Mouse (Mus musculus): ENCODE data around the gene Gpr61. TPM values are rescaled to one million over a fixed set of nuclear protein-coding genes. Genes with fewer than 3 reads are reported as not detected.

Gene Gpr61
- polyA plus RNA-seq, 1 experiment from 2014 or later = not detected

DNA sequence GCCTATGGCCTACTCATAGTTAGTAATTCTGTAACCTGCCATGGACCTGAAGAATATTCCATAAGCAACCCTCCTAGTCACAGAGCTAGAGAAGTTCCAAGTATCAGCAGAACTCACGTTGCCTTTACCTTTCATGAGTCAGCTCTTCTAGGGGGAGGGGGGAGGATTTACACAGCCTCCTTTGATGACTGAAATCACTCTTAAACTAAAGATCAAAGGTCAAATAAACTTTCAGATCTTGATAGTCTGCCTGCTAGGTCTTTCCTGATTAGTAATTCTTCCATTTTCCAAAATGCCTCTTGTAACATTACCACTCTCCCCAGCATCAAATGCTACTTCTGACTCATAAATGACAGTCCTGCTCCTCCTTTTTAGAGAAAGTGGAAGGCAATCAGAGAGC is 30.6 kb downstream of the Gpr61 start:
- 47% methylated on average over 1 of the region's 1 CpGs for WGBS
- Histone ChIP-seq H3K9ac (ENCODE audit: low read depth, low read length) (no peak overlapping the region), H3K4me1 (replicated peaks; ENCODE audit: insufficient read depth, low read length) (peaks cover 4% of the 10 kb centered on the region; the same call in 1 of the 2 replicates), H3K4me3 (replicated peaks; ENCODE audit: low read depth, low read length) (no peak overlapping the region), H3K27me3 (ENCODE audit: insufficient read depth, low read length) (no peaks in the 10 kb centered on the region), H3K36me3 (ENCODE audit: insufficient read depth, low read length) (peaks cover 22% of the 10 kb centered on the region), H3K27ac (no peak overlapping the region), H3K4me2 (ENCODE audit: low read length) (no peak overlapping the region), H3K9me3 (replicated peaks; ENCODE audit: low read length) (no peaks in the 10 kb centered on the region)
- no peak for TF ChIP-seq CTCF (IDR thresholded peaks at IDR 0.05; ENCODE audit: low read depth)
- ATAC-seq (replicated peaks; ENCODE audit: low FRiP score, low read depth) (no peak), DNase-seq (ENCODE audit: low spot score) (no peak)

DNA sequence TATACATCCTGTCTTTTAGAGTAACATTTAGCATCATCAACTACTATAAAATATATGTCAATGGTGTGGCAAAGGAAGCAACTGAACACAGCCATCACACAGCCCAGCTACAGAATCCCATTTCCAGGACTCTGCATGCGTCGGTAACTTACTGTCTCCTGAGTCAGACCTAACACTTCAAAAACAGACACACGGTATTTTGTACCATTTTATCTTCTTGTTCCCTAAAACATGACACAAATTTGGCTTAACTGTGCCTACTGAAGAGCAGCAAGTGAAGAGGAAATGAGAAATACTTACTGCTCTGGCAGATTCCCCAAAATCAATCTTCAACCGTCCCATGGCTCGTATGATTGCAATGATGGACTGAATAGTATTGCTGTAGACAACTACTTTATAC is 31.4 kb downstream of the Gpr61 start:
- no peak overlapping the region for H3K27ac ChIP-seq
- no peaks in the 10 kb centered on the region for H3K27me3 ChIP-seq (ENCODE audit: insufficient read depth, low read length)
- 89% methylated on average over 5 of the region's 5 CpGs for WGBS
- H3K4me2 ChIP-seq (ENCODE audit: low read length) = no peak overlapping the region
- no peak for DNase-seq (ENCODE audit: low spot score)
- H3K4me1 ChIP-seq (replicated peaks; ENCODE audit: insufficient read depth, low read length) = 0 out of 2 replicates have a peak, but pooled peaks cover under 1% of the 10 kb centered on the region
- no peak for ATAC-seq (replicated peaks; ENCODE audit: low FRiP score, low read depth)
- no peak overlapping the region for H3K9ac ChIP-seq (ENCODE audit: low read depth, low read length)
- no peak overlapping the region for H3K4me3 ChIP-seq (replicated peaks; ENCODE audit: low read depth, low read length)
- H3K36me3 ChIP-seq (ENCODE audit: insufficient read depth, low read length) = peaks cover 28% of the 10 kb centered on the region
- no peaks in the 10 kb centered on the region for H3K9me3 ChIP-seq (replicated peaks; ENCODE audit: low read length)
- no peak for TF ChIP-seq CTCF (IDR thresholded peaks at IDR 0.05; ENCODE audit: low read depth)

DNA sequence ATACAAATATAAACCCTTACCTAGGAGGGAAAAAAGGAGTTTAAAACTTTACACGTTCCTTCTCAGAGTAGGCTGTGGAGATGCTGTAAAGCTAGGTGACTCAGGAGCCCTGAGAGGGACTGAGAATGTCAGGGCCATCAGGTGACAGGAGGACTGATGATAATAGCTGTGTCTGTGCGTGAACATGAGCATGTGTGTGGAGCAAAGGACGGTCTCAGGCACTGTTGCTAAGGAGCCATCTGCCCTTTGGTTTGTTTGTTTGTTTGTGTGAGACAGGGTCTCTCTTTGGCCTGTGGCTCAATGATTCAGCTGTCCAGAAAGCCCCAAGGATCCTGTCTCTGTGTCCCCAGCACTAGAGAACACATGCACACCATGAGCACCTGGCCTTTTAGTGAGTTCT is 33.6 kb downstream of the Gpr61 start:
- Histone ChIP-seq H3K4me1 (replicated peaks; ENCODE audit: insufficient read depth, low read length) (no peaks in the 10 kb centered on the region), H3K4me2 (ENCODE audit: low read length) (no peak overlapping the region), H3K9me3 (replicated peaks; ENCODE audit: low read length) (no peaks in the 10 kb centered on the region), H3K9ac (ENCODE audit: low read depth, low read length) (no peak overlapping the region), H3K36me3 (ENCODE audit: insufficient read depth, low read length) (peaks cover 33% of the 10 kb centered on the region), H3K27ac (no peak overlapping the region), H3K4me3 (replicated peaks; ENCODE audit: low read depth, low read length) (no peak overlapping the region), H3K27me3 (ENCODE audit: insufficient read depth, low read length) (no peaks in the 10 kb centered on the region)
- no peak for TF ChIP-seq CTCF (IDR thresholded peaks at IDR 0.05; ENCODE audit: low read depth)
- ATAC-seq (replicated peaks; ENCODE audit: low FRiP score, low read depth) = no peak
- DNase-seq (ENCODE audit: low spot score) = no peak
- 83% methylated on average over 3 of the region's 3 CpGs for WGBS

DNA sequence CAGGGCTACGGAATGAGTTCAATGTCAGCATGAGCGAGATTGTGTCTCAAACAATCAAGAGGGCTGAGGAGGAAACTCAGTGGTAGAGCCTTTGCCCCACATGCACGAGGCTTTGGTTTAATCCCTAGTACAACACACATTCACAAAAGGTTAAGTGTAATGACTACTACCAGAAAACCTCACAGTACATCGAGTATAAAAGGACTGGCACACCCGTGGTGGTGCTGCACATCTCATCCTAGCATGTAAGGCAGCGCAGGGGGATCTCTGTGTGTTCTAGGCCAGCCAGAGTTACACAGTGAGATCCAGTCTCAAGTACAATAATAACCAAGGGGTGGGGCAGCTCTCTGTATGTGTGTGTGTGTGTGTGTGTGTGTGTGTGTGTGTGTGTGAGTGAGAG is 37.2 kb downstream of the Gpr61 start:
- DNase-seq (ENCODE audit: low spot score) (no peak), ATAC-seq (replicated peaks; ENCODE audit: low FRiP score, low read depth) (no peak)
- Histone ChIP-seq H3K27ac (no peak overlapping the region), H3K9ac (ENCODE audit: low read depth, low read length) (no peak overlapping the region), H3K9me3 (replicated peaks; ENCODE audit: low read length) (no peaks in the 10 kb centered on the region), H3K4me3 (replicated peaks; ENCODE audit: low read depth, low read length) (no peak overlapping the region), H3K4me2 (ENCODE audit: low read length) (no peak overlapping the region), H3K27me3 (ENCODE audit: insufficient read depth, low read length) (no peaks in the 10 kb centered on the region), H3K4me1 (replicated peaks; ENCODE audit: insufficient read depth, low read length) (no peaks in the 10 kb centered on the region), H3K36me3 (ENCODE audit: insufficient read depth, low read length) (peaks cover 29% of the 10 kb centered on the region)
- no peak for TF ChIP-seq CTCF (IDR thresholded peaks at IDR 0.05; ENCODE audit: low read depth)
- WGBS = 97% methylated on average over 6 of the region's 6 CpGs

DNA sequence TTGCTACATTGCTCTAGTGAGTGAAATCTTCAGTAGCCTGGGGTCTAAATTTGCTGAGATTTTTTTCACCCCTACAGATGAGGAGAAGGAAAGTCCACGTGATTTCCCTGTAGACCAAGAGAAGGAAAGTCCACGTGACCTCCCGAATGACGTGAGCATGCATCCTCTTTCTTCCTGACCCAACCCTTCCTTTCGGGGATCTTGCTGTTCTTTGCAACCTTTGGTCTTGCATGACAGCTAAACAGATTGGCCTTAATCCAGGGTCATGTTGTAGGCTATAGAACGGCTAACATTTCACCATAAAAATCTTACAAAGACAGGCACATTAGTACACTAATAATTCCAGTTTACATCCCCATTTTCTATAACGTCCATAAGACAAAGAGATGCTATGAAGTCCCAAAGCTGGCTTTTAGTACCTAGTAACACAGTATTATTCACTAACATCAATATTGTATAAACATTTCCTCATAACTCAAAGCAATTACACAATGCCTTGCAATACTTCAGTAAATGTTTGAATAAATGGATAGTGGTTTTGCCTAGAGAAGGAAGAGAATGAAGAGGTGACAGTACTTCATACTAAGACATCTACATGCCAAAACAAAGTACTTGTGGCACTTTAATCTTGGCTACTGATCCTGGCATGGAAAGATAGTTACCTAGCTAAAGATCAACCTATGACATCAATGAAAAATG is 40.9 kb downstream of the Gpr61 start:
- Histone ChIP-seq H3K4me3 (replicated peaks; ENCODE audit: low read depth, low read length) (no peak overlapping the region), H3K27me3 (ENCODE audit: insufficient read depth, low read length) (no peaks in the 10 kb centered on the region), H3K4me2 (ENCODE audit: low read length) (no peak overlapping the region), H3K9ac (ENCODE audit: low read depth, low read length) (no peak overlapping the region), H3K4me1 (replicated peaks; ENCODE audit: insufficient read depth, low read length) (no peaks in the 10 kb centered on the region), H3K27ac (no peak overlapping the region), H3K9me3 (replicated peaks; ENCODE audit: low read length) (no peaks in the 10 kb centered on the region), H3K36me3 (ENCODE audit: insufficient read depth, low read length) (peaks cover 38% of the 10 kb centered on the region)
- DNase-seq (ENCODE audit: low spot score) (no peak), ATAC-seq (replicated peaks; ENCODE audit: low FRiP score, low read depth) (no peak)
- TF ChIP-seq CTCF (IDR thresholded peaks at IDR 0.05; ENCODE audit: low read depth) = no peak
- WGBS = 81% methylated on average over 7 of the region's 7 CpGs

DNA sequence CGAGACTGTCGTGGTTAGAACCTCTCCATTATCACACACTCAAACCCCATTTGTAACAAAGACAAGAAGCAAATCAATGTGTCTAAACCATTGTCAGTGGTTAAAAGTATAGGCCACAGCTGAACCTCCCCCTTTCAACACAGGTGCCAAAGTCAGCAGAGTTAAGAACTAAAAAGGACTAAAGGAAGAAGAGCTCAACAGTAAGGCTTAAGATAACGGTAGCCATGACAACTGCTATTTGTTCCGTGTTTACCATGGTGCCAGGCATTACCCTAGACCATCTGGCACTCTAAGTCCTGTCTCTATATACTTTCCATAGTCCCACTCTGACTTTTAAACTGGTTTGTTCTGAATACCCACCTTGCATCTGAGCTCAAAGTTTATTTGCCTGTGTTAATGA is 42.0 kb downstream of the Gpr61 start:
- H3K4me1 ChIP-seq (replicated peaks; ENCODE audit: insufficient read depth, low read length) = no peaks in the 10 kb centered on the region
- ATAC-seq (replicated peaks; ENCODE audit: low FRiP score, low read depth) (no peak), DNase-seq (ENCODE audit: low spot score) (no peak)
- no peak for TF ChIP-seq CTCF (IDR thresholded peaks at IDR 0.05; ENCODE audit: low read depth)
- H3K9me3 ChIP-seq (replicated peaks; ENCODE audit: low read length) = no peaks in the 10 kb centered on the region
- no peak overlapping the region for H3K4me2 ChIP-seq (ENCODE audit: low read length)
- no peak overlapping the region for H3K27ac ChIP-seq
- 85% methylated on average over 4 of the region's 4 CpGs for WGBS
- H3K36me3 ChIP-seq (ENCODE audit: insufficient read depth, low read length) = peaks cover 45% of the 10 kb centered on the region
- H3K4me3 ChIP-seq (replicated peaks; ENCODE audit: low read depth, low read length) = no peak overlapping the region
- H3K9ac ChIP-seq (ENCODE audit: low read depth, low read length) = no peak overlapping the region
- H3K27me3 ChIP-seq (ENCODE audit: insufficient read depth, low read length) = no peaks in the 10 kb centered on the region

DNA sequence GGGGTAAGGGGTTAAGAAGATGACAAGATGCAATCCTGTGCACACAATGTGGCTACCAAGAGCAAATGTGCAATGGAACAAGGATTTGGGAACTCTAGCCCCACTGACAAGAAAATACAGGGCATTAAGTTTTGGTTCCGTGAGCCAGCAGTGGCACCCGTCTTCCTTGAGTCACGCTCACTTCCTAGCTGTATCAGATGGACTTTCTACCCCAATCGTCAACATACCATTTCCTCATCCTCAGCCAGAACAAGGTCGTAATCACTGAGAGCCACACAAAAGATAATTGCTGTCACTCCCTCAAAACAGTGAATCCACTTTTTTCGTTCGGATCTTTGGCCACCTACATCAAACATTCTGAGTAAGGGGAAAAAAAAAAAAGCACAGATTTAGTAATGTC is 42.4 kb downstream of the Gpr61 start:
- H3K4me3 ChIP-seq (replicated peaks; ENCODE audit: low read depth, low read length) = no peak overlapping the region
- no peaks in the 10 kb centered on the region for H3K9me3 ChIP-seq (replicated peaks; ENCODE audit: low read length)
- ATAC-seq (replicated peaks; ENCODE audit: low FRiP score, low read depth) (no peak), DNase-seq (ENCODE audit: low spot score) (no peak)
- no peak overlapping the region for H3K27ac ChIP-seq
- peaks cover 44% of the 10 kb centered on the region for H3K36me3 ChIP-seq (ENCODE audit: insufficient read depth, low read length)
- no peak overlapping the region for H3K9ac ChIP-seq (ENCODE audit: low read depth, low read length)
- no peak overlapping the region for H3K4me2 ChIP-seq (ENCODE audit: low read length)
- 77% methylated on average over 7 of the region's 7 CpGs for WGBS
- H3K27me3 ChIP-seq (ENCODE audit: insufficient read depth, low read length) = no peaks in the 10 kb centered on the region
- no peak for TF ChIP-seq CTCF (IDR thresholded peaks at IDR 0.05; ENCODE audit: low read depth)
- no peaks in the 10 kb centered on the region for H3K4me1 ChIP-seq (replicated peaks; ENCODE audit: insufficient read depth, low read length)
